Mouse (Mus musculus) limb, embryonic 12.5 days (tissue): ENCODE data around the gene Asic3. TPM values are rescaled to one million over a fixed set of nuclear protein-coding genes. Genes with fewer than 3 reads are reported as not detected.
A peak's percentile ranks its signal among the peaks of the same experiment; 100 is the strongest.

ENCODE experiments used
- ATAC-seq: fragments of 200-750 bp; cut with Nextera tagmentation; 2 replicates; pipeline ENCODE4 v1.8.0; 2017; ENCODE audit warnings: low read depth, moderate TSS enrichment; ENCODE audit not compliant: insufficient number of reproducible peaks, insufficient read depth, low FRiP score, low TSS enrichment
- H3K27ac ChIP-seq: fragments of 300-500 bp; sonication (generic); 2 replicates; pipeline ENCODE4 v1.5.1; 2016; ENCODE audit warnings: mild to moderate bottlenecking, moderate library complexity
- H3K27me3 ChIP-seq: fragments of 300-500 bp; sonication (generic); 2 replicates; pipeline ENCODE4 v1.6.1; 2016; ENCODE audit warnings: mild to moderate bottlenecking, moderate library complexity
- H3K36me3 ChIP-seq: fragments of 300-500 bp; sonication (generic); 2 replicates; pipeline ENCODE4 v1.6.1; 2016; ENCODE audit warnings: mild to moderate bottlenecking, moderate library complexity
- H3K4me1 ChIP-seq: fragments of 300-500 bp; sonication (generic); replicated peaks from 2 replicates; pipeline ENCODE4 v1.6.1; 2016
- H3K4me2 ChIP-seq: fragments of 300-500 bp; sonication (generic); 2 replicates; pipeline ENCODE4 v1.6.1; 2016; ENCODE audit warnings: mild to moderate bottlenecking, moderate library complexity
- H3K4me3 ChIP-seq: fragments of 300-500 bp; sonication (generic); replicated peaks from 2 replicates; pipeline ENCODE4 v1.5.1; 2016; ENCODE audit warnings: mild to moderate bottlenecking
- H3K9ac ChIP-seq: fragments of 300-500 bp; sonication (generic); replicated peaks from 2 replicates; pipeline ENCODE4 v1.6.1; 2016; ENCODE audit warnings: mild to moderate bottlenecking, moderate library complexity
- H3K9me3 ChIP-seq: fragments of 300-500 bp; sonication (generic); 2 replicates; pipeline ENCODE4 v1.6.1; 2016; ENCODE audit warnings: mild to moderate bottlenecking, moderate library complexity
- WGBS: fragments of 180-500 bp; shearing (Covaris S2); methylation state at CpG from one replicate; pipeline ENCODE4 v1.1.7; 2016; 5-methylcytosine and 5-hydroxymethylcytosine counted together
- polyA plus RNA-seq: library from polyadenylated mRNA; unstranded; fragments of >200 nt; fragmentation: Nextera tagmentation; extraction: Ambion mirVana; gene quantifications from 2 replicates; pipeline ENCODE4 v1.2.1, GENCODE M21; 2016

Asic3 gene
- polyA plus RNA-seq, 1 experiment from 2014 or later: 1.2 TPM

GRCm38 (mm10) chr5:24423129-24424003 lies 10.2 kb downstream of the Asic3 start, which contains the start of the genes Cdk5 and Slc4a2:
Gene Cdk5, minus strand, starts transcription at chr5:24423530.
Gene Slc4a2, plus strand, starts transcription at chr5:24423837.
- H3K4me3 ChIP-seq: peak within 1 kb of the TSS; percentile 59
- peaks cover 47% of the 10 kb centered on the region for H3K4me1 ChIP-seq
- H3K27me3 ChIP-seq: no peaks in the 10 kb centered on the region
- H3K9ac ChIP-seq: peak within 1 kb of the TSS; percentile 73
- H3K27ac ChIP-seq: peak within 1 kb of the TSS; percentile 94
- under 1% methylated on average over 46 of the region's 46 CpGs for WGBS
- H3K36me3 ChIP-seq: peaks cover 32% of the 10 kb centered on the region
- H3K9me3 ChIP-seq: no peaks in the 10 kb centered on the region
- ATAC-seq: peak; percentile 91
- peak within 1 kb of the TSS; percentile 81 for H3K4me2 ChIP-seq

GRCm38 (mm10) chr5:24424004-24424781 lies 11.0 kb downstream of the Asic3 start:
- H3K36me3 ChIP-seq: peaks cover 24% of the 10 kb centered on the region
- H3K27me3 ChIP-seq: no peaks in the 10 kb centered on the region
- peak overlapping the region; percentile 81 for H3K4me2 ChIP-seq
- ATAC-seq: peak; percentile 3; the same call in 1 of the 2 replicates
- H3K27ac ChIP-seq: peak overlapping the region; percentile 94
- WGBS: 15% methylated on average over 21 of the region's 21 CpGs
- peak overlapping the region; percentile 67 for H3K9ac ChIP-seq
- peaks cover 55% of the 10 kb centered on the region for H3K4me1 ChIP-seq
- no peaks in the 10 kb centered on the region for H3K9me3 ChIP-seq
- H3K4me3 ChIP-seq: peak overlapping the region; percentile 59

- no peaks in the 10 kb centered on the region for H3K27me3 ChIP-seq
- peaks cover 55% of the 10 kb centered on the region for H3K4me1 ChIP-seq
- H3K27ac ChIP-seq: peak overlapping the region; percentile 94
- under 1% methylated on average over 60 of the region's 60 CpGs for WGBS
- no peak for ATAC-seq
- H3K36me3 ChIP-seq: peaks cover 24% of the 10 kb centered on the region
- peak overlapping the region; percentile 59 for H3K4me3 ChIP-seq
- H3K9ac ChIP-seq: peak overlapping the region; percentile 67
- peak overlapping the region; percentile 81 for H3K4me2 ChIP-seq
- no peaks in the 10 kb centered on the region for H3K9me3 ChIP-seq
Observed at GRCm38 (mm10) chr5:24424861-24425411, 11.7 kb downstream of the Asic3 start.

GRCm38 (mm10) chr5:24425421-24426036 lies 12.3 kb downstream of the Asic3 start:
- no peaks in the 10 kb centered on the region for H3K27me3 ChIP-seq
- H3K9me3 ChIP-seq: no peaks in the 10 kb centered on the region
- peak overlapping the region; percentile 67 for H3K9ac ChIP-seq
- peak overlapping the region; percentile 59 for H3K4me3 ChIP-seq
- H3K4me2 ChIP-seq: peak overlapping the region; percentile 81
- peak overlapping the region; percentile 94 for H3K27ac ChIP-seq
- no peak for ATAC-seq
- H3K36me3 ChIP-seq: peaks cover 24% of the 10 kb centered on the region
- H3K4me1 ChIP-seq: peaks cover 55% of the 10 kb centered on the region
- WGBS: under 1% methylated on average over 27 of the region's 30 CpGs

- Histone ChIP-seq H3K36me3 (peaks cover 24% of the 10 kb centered on the region), H3K9me3 (no peaks in the 10 kb centered on the region), H3K4me1 (peaks cover 55% of the 10 kb centered on the region), H3K4me2 (peak overlapping the region; percentile 81), H3K4me3 (peak overlapping the region; percentile 59), H3K9ac (peak overlapping the region; percentile 67), H3K27me3 (no peaks in the 10 kb centered on the region), H3K27ac (peak overlapping the region; percentile 94)
- peak; percentile 3; the same call in 1 of the 2 replicates for ATAC-seq
- 0% methylated on average over 10 of the region's 10 CpGs for WGBS
Observed at GRCm38 (mm10) chr5:24426037-24426432, 12.8 kb downstream of the Asic3 start.

GRCm38 (mm10) chr5:24426556-24427284 lies 13.5 kb downstream of the Asic3 start:
- Histone ChIP-seq H3K4me2 (peak overlapping the region; percentile 81), H3K27ac (peak overlapping the region; percentile 94), H3K9me3 (no peaks in the 10 kb centered on the region), H3K4me3 (peak overlapping the region; percentile 59), H3K4me1 (peaks cover 55% of the 10 kb centered on the region), H3K27me3 (no peaks in the 10 kb centered on the region), H3K36me3 (peaks cover 26% of the 10 kb centered on the region), H3K9ac (peak overlapping the region; percentile 67; the same call in 1 of the 2 replicates)
- 8% methylated on average over 9 of the region's 9 CpGs for WGBS
- 0 out of 2 replicates have a peak, but pooled peaks have one; percentile 1 for ATAC-seq

GRCm38 (mm10) chr5:24427285-24427633 lies 14.1 kb downstream of the Asic3 start:
- H3K4me3 ChIP-seq: peak overlapping the region; percentile 59
- peak overlapping the region; percentile 42 for H3K9ac ChIP-seq
- no peak for ATAC-seq
- no peaks in the 10 kb centered on the region for H3K27me3 ChIP-seq
- H3K4me1 ChIP-seq: peaks cover 52% of the 10 kb centered on the region
- H3K9me3 ChIP-seq: no peaks in the 10 kb centered on the region
- peaks cover 31% of the 10 kb centered on the region for H3K36me3 ChIP-seq
- H3K4me2 ChIP-seq: peak overlapping the region; percentile 81
- WGBS: 10% methylated on average over 12 of the region's 12 CpGs
- H3K27ac ChIP-seq: peak overlapping the region; percentile 94; the same call in 1 of the 2 replicates

- no peak for ATAC-seq
- WGBS: 2% methylated on average over 15 of the region's 15 CpGs
- Histone ChIP-seq H3K36me3 (peaks cover 38% of the 10 kb centered on the region), H3K27ac (peak overlapping the region; percentile 60; the same call in 1 of the 2 replicates), H3K4me3 (peak overlapping the region; percentile 59), H3K4me2 (peak overlapping the region; percentile 81), H3K4me1 (peaks cover 45% of the 10 kb centered on the region), H3K9me3 (no peaks in the 10 kb centered on the region), H3K27me3 (no peaks in the 10 kb centered on the region), H3K9ac (peak overlapping the region; percentile 44)
Observed at GRCm38 (mm10) chr5:24427981-24428402, 14.8 kb downstream of the Asic3 start.

DNA sequence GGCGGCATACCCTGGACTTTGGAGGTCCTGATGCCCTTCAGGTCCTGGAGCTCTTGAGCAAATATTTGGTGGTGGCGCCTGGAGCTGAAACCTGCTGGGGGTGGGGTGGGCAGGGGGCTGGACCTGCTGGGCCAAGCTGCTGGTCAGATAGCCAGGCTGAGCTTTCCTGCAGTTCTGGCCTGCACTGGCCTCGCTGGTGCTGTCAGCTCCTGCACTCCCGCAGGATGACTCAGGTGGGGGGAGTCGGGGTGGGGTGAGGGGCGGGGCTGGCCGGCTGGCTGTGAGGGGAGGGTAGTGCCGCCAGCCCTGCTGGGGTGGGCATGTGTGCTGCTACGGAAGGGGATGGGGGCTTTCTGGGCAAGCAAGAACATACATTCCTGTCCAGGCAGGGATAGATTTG lies 15.4 kb downstream of the Asic3 start:
- 7% methylated on average over 8 of the region's 9 CpGs for WGBS
- Histone ChIP-seq H3K27ac (peak overlapping the region; percentile 60; the same call in 1 of the 2 replicates), H3K36me3 (peaks cover 44% of the 10 kb centered on the region), H3K27me3 (no peaks in the 10 kb centered on the region), H3K9ac (0 out of 2 replicates have a peak overlapping the region, but pooled peaks have one; percentile 44), H3K4me2 (peak overlapping the region; percentile 81), H3K4me3 (peak overlapping the region; percentile 59), H3K4me1 (peaks cover 45% of the 10 kb centered on the region), H3K9me3 (no peaks in the 10 kb centered on the region)
- ATAC-seq: no peak

DNA sequence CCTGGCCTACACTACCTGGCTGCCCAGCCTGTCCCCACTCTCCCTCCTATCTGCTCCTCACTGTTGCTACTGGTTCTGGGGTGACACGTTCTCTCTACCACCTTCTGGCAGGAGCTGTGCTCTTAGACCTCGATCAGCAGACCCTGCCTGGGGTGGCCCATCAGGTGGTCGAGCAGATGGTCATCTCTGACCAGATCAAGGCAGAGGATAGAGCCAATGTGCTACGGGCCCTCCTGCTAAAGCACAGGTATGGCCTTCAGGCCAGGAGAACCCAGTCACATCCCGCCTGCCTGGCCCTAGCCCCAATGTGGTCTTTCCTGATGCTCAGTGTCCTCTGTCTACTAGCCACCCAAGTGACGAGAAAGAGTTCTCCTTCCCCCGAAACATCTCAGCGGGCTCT lies 20.8 kb downstream of the Asic3 start:
- Histone ChIP-seq H3K4me2 (no peak overlapping the region), H3K4me1 (peaks cover 1% of the 10 kb centered on the region; the same call in 1 of the 2 replicates), H3K36me3 (peaks cover 95% of the 10 kb centered on the region), H3K9ac (no peak overlapping the region), H3K27ac (no peak overlapping the region), H3K4me3 (no peak overlapping the region), H3K9me3 (no peaks in the 10 kb centered on the region), H3K27me3 (no peaks in the 10 kb centered on the region)
- WGBS: 86% methylated on average over 8 of the region's 8 CpGs
- ATAC-seq: no peak
